Mouse (Mus musculus) naive thymus-derived CD4-positive, alpha-beta T cell, adult 2 months (primary cell): ENCODE measurements around the gene Rslcan18.
"Not testable (repeated sequence)": the region's sequence is repeated elsewhere in the genome, so short reads cannot be mapped to it uniquely, and the experiment has no call there.

ENCODE experiments used
- DNase-seq: peaks from one replicate; pipeline ENCODE4 v3.0.0-alpha.2; 2011; ENCODE audit warnings: low read depth

The Rslcan18 gene

DNA sequence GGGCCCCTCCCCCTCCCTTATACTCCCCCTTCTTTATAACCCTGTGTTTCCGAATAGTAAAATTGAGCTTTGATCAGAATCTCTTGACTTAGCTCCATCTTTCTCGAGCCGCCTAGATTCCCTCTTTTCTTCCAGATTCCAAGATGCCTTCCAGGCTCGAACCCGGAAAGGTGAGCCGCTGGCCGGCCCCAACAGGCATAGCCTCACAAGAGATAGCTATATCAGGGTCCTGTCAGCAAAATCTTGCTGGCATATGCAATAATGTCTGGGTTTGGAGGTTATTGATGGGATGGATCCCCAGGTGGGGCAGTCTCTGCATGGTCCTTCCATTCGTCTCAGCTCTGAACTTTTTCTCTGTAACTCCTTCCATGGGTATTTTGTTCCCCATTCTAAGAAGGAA is at the start of gene Rslcan18:
Rslcan18 (minus strand) TSS at position 101 of the 400 bp plus-strand sequence.
- not testable (repeated sequence) for DNase-seq

DNA sequence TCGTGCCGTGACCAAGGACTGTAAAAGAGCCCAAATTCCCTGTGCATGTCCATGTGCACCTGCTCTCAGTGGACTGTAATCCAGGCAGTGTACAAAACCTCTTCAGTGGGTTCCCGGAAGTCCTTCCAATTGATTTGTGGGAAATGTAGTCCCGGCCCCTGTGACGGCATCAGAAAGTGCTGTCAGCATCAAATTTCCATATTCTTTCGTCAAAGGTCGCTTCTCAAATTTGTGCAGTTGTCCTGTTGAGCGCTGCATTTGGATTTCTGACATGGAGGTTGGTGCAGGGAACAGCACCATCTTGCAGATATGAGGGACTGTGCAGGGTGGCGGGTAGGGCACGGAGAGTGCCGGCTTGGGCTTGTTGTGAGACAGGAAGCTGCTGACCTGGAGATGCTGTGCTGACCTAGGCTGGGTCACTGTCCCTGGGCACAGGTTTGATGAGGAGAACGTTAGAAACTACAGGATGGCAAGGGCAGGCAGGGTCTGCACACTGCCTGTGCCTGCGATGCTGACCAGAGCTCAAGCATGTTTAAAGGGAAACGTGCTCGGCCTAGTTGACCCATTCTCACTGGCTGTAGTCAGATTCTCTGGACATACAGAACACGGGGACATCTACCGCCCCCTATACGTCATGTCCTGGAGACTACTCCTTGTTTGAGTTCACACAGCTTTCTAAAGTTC is 12.1 kb upstream of the Rslcan18 start:
- peak; percentile 88 for DNase-seq

DNA sequence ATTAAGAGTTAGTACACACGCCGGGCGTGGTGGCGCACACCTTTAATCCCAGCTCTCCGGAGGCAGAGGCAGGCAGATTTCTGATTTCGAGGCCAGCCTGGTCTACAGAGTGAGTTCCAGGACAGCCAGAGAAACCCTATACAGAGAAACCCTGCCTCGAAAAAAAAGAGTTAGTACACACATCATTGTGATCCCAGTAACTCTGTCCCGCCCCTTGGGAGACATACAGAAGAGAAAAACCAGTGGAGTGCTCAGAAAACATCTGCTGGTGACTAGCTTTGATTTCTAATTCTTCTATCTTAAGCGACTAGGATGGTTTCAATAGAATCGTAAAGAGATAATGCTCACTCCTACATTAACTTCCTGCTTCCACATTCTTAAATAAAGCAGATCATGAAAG is 11.4 kb upstream of the Rslcan18 start:
- DNase-seq: not testable (repeated sequence)

DNA sequence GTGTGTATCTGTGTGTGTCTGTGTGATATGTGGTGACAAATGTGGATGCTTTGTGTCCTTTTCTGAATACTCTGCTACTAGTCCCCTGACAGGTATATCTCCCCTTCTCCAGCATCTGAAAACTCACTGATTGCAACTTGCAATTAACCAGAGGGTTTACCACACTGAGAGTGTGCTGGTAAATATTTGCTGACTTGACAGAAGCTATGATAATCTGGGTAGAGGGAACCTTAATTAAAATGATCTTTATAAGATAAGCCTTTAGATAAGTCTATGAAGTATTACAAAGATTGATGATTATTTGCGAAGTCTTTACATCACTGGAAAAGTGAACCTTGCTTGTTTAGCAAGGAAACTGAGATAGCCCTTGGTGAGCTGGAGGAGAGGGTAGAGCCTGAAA is 8.4 kb upstream of the Rslcan18 start:
- no peak for DNase-seq

DNA sequence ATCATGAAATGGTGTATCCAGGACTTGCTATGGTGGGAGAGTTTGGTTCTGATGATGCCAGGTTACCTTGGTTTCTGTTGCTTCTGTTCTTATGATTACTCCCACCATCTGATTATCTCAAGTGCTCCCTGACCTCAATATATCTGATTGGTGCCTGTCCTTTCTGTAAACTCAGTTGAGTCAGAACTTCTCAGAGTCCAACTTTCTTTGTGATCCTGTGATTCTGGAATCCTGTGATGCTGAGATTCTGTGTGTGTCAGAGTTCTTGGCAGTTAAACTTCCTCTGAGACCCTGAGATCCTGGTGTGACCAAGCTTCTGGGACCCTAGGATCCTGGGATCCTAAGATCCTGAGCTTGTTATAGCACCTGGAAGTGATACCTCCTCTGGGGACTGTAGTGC is 5.3 kb upstream of the Rslcan18 start, which contains the start of gene Zfp759:
Zfp759 (plus strand) TSS at position 301 of the 400 bp plus-strand sequence.
- DNase-seq: not testable (repeated sequence)

DNA sequence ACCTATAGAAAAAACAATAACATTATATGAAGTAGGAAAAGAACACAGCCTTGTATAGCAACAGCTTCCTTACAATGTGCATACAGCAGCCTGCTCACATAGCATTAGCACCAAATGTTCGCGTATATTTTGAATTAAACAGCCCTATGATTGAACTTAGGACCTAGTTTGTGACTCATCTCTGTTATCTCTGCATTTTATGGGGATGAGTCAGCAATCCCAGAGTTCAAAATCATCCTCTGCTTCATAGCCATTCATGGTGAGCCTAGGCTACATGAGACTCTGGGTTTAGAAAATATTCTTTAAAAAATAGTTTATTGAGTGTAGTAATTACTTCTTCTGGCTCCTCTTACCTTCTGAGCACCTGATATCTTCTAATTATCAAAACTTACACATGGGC is 2.8 kb downstream of the Rslcan18 start:
- no peak for DNase-seq

DNA sequence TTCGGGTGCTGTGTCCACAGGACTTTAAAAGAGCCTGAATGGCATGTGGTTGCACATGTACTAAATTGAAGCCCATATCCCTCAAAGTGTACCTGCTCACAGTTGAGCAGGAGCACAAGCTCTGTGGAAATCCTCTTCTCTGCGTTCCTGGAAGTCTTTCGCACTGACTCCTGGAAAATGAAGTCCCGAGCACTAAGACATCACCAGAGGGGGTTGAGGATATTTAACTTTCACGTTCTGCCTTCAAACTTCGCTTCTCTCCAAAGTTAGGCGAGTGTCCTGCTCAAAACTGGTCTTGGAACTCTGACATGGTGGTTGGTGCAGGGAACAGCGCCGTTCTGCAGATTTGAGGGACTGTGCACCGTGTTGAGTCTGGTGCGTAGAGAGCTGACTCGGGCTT is 4.0 kb downstream of the Rslcan18 start:
- no peak for DNase-seq

DNA sequence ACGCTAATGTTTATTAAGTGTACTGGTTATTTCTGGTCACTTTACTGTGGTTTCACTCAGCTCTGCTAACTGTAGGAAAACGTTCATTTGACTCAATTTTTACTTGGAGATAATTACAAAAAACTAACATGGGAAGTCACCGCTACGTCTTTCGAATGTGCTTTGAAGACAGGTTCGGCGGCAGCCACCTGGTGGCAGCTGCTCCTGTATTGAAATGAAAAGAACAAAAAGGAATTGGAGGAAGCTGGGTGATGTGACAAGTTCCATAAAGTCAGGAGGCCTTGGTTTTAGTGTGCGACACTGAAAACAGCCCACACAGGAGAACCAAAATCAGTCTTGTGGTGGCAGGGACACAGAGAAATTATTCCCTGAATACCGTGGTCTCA is 7.2 kb downstream of the Rslcan18 start:
- no peak for DNase-seq

DNA sequence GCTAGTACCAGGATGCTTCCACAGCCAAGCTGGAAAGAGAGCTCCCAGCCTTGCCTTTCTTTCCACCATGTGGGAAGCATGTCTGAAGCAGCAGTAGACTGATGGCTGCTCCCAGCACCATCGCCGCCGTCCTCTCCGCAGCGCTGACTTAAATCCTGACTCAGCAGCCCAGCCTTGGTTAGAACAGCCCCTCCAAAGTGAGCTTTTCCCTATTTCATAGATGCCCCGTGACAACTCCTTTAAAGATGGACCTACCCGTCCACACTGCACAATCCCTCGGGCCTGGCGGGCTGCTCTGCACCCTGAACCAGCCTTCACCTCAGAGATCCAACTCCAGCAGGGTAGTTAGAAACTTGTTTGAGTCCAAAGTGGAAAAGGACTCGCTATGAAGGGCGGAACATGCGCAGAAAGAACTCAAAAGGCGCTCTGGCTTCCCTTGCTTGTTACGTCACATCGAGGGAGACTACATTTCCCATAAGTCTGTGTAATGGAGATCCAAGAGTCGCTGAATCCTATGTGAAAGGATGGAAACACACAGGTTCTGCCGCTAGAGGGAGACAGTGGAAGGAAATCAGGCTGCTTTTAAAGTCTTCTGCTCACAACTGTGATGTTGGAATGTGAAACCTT is 7.8 kb downstream of the Rslcan18 start, which contains the start of gene Gm28557:
Gm28557 (minus strand) TSS at position 411 of the 627 bp plus-strand sequence.
- peak; percentile 99 for DNase-seq

DNA sequence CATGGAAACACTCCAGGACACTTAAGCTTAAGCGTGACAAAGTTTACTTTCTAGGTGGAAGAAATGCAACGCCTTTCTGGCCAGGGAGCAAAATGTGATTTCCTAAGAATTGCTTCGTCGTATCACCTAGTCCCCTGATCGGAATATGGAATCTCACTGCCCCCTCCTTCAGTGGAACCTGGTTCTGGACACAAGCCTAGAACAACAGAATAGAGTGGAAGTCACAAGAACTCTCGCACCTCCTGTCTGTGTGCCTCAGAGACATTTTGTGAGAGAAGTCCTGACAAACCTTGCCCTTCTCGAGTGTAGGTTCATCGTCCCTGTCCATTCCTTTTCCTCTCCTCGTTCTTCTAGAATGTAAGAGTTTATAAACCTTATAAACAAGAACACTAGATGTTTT is 8.4 kb downstream of the Rslcan18 start:
- DNase-seq: no peak

DNA sequence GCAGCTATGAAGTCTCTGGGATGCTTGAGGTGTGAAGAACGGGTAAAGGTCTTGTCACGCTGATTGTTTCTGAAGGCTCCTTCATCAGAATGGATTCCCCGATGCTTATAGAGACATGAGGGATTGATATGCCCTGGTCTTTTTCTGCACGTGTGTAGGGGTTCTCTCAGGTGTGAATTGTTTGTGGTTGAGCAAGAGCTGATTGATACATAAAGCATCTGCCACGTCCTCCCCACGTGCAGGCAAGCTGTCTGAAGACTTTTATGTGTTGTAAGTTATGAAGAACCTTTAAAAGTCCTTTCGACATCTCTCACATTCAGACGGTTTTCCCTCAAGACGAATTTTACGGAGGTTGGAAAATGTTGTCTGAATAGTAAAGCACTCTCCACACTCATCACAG is 18.2 kb downstream of the Rslcan18 start, which contains the start of gene Zfp708:
Zfp708 (minus strand) TSS at position 101 of the 400 bp plus-strand sequence.
- DNase-seq: no peak

DNA sequence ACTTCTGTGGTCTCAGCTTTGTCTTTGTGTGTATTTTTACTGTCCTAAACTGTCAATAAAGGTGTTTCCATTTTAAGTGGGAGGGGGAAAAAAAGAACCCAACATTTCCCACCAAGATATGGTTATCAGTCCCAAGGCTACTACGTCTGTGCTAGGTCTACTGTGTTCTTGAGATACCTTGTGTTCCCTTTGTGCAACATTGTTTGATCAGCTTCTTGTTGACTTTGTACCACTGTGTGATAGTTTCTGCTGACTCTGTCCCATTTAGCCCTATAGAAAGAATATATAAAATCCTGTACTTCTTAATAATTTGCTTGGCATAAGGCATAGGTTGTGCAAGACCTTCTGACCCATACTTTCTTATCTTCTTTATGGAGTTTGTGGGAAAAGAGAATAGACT is 25.9 kb downstream of the Rslcan18 start:
- no peak for DNase-seq

DNA sequence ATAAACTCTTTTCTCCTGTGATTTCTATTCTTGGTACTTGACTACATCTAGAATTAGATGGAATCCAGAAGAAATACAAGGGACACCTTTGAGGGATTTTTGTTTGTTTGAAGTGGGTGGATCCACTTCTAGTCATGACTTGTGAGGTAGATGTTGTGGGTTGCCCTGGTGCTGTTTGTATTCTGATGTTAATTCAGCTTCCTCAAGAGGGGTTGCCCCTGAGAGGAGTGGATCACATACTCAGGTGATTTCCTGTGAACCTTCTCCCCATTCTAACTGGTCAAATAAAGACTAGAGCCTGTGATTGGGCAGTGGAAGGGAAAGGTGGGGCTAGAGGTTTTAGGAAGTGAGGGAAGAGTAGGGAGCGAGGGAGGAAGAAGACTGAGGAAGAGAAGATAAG is 34.1 kb downstream of the Rslcan18 start:
- peak; percentile 30 for DNase-seq

DNA sequence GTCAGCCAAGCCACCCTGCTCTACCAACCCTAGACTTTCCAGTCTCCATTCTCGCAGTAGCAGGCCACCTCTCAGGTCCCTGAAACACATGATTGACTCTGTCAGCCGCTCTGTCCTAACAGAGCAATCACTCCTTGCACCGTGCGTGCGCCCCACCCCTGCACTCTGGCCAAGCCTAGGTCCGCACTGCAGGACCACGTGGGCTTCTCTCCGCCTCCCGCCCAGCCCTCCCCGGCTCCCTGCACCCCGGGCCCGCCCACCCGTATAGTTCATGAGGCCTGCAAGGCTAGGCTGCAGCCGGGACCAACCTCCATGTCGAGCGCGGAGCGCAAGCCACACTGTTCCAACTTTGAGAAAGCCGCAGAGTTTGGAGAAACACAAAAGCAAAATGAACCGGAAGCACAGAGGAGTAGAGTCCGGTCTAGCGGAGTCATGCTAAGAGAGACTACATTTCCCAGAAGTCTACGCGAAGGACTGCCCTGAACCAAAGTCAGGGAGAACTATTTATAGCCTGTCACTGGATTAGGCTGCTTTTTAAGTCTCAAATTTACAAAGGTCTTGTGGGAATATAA is 34.8 kb downstream of the Rslcan18 start:
- peak; percentile 74 for DNase-seq

DNA sequence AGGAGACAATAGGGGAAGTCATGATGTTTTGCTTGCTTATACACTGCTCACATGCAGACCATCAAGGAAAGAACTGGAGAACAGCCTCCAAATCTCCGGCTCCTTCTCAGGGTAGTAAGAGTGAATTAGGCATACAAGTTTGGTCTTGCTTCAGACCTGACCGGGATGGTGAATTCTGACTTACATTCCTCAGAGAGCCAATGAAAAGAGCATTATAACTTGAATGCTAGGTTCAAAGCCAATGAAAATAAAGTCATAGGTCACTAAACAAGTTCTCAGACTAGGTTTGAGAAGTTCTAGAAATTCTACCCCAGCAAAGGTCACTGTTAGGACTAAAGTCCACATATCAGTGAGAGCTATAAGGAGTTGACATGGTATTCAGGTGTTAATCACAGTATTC is 38.8 kb downstream of the Rslcan18 start:
- DNase-seq: no peak

DNA sequence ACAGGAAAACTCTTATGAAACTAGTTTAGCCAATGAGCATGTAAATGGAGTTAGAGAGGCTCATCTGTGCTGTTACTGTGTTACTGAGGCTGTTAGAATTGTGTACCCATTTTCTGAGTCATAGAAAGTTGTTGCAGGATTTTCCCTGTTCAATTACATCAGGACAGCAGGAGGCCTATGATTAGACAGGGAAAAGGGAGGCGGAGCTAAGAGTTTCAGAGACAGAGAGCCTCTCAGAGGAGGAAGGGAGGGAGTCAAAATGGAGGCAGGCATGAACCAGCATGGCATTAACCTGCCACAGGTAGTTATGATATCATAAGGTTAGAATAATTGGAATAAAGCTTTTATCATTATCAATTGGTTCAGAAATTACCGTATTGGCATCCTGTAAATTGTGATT is 43.3 kb downstream of the Rslcan18 start:
- DNase-seq: no peak

DNA sequence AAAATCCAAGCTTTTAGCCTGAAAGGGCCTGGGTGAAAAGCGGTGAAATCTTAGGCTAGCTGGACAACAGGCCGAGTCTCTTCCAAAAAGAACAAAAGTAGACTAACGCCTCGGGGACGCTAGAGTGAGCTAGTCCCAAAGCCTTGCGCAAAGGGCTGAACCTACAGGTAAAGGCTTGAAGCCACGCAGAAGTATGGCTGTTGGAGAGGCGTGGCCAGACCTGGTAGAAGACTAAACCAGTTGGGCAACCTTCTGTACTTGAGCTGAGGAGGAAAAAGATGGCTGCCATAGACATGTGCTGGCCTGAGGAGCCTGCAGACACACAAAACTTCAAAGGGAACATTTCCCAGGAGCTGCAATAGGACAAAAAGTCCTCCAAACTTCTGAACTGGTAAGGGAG is 50.7 kb downstream of the Rslcan18 start:
- DNase-seq: no peak

DNA sequence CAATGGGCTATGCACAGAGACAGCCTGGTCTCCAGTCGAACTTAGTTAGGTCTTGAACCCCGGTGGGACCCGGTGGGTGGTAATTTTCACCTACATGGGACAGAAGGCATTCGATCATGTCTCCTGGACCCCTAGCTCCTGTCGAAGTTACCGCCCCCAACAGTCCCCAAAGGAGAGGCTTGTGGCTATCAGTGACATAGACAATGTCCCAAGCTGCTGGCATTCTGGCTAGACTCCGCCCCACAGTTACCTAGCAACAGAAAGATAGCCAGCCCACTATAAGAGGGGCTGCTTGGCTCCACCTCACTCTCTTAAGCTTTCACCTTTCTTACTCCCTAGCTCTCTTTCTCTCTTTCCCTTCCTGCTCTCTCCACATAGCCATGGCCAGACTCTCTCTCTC is 53.6 kb downstream of the Rslcan18 start:
- DNase-seq: no peak

DNA sequence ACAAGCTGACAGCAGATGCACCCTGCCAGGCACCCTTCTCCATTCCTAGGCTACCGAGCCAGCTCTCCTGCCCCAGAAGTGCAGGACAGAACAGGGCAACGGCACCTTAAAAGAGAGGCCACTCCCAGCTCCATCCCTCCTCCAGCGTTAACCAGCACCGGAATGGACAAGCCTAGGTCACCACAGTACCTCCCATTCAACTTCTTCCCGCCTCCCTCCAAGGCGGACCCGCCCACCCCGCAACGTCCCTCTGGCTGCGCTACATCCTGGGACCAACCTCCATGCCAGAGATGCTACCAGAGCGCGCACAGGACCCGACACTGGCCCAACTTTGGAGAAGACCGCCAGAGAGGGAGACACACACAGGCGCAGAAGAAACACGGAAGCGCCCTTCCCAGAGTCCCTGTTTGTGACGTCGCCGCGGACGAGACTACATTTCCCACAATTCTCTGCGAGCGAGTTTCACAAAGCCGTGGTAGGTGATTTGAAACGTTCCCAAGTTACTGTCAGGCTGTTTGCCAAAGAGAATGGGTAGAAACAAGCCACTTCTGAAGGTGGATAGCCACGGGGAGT is 55.2 kb downstream of the Rslcan18 start, which contains the start of gene Zfp712:
Zfp712 (minus strand) TSS at position 385 of the 573 bp plus-strand sequence.
- DNase-seq: peak; percentile 90

DNA sequence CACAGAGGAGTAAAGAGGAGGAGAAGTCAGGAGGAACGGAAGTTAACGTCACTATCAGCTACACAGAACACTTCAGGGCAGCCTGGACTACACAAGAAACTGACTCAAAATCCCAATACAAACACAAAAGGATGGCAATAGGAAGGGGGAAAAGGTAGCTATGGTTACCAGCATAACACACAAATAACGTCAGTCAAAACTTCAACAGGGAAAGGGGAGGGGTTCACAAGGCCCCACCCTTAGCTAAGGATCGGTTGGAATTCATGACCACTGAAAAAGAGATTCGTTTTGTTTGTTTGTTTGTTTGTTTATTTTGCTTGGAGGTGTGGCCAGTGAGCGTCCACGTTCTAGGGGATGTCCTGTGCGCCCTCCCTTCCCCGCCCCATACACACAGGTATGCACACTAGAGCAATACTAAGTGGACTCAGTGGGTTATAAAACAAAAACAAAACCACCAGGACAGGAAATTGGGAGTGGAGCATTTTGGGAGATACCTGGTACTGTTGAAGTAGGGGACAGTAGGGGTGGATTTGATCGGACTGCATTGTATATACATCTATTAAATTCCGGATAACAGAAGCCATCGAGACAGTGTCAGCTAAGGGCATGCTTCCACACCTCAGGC is 55.8 kb downstream of the Rslcan18 start:
- peak; percentile 33 for DNase-seq
